In genomic region chr9:46072101-46072835, GRCm38 (mm10) we compare ENCODE assay signal across 14 mouse cellular contexts. TPM values are rescaled to one million over a fixed set of nuclear protein-coding genes. Genes with fewer than 3 reads are reported as not detected.
DNase-seq lines count a peak whose midpoint lies in the region; ATAC-seq and TF ChIP-seq lines count a peak whose summit lies in the region.
"Had no signal": no experiment of that assay in that cellular context is flagged by ENCODE, and none has a peak within 500 bp of the region (broad histone marks: within the 10 kb centered on the region; RNA-seq: fewer than 3 reads in every experiment).

No protein-coding gene starts in this region.

- TF ChIP-seq CTCF in forebrain, postnatal 0 days (IDR thresholded peaks at IDR 0.05; ENCODE audit: low read depth) = 0 out of 2 replicates have a peak, but pooled peaks have one; percentile 7

- no peak overlapping the region for H3K4me2 ChIP-seq in forebrain, postnatal 0 days (ENCODE audit: low read depth)
- H3K4me2 ChIP-seq in forebrain, embryonic 12.5 days = no peak overlapping the region
- no peak overlapping the region for H3K4me2 ChIP-seq in lung, embryonic 16.5 days (ENCODE audit: low read depth, low read length)
- H3K4me2 ChIP-seq: embryonic facial prominence, embryonic 13.5 days; liver, embryonic 13.5 days; midbrain, embryonic 13.5 days had no signal

- no peaks in the 10 kb centered on the region for H3K4me1 ChIP-seq in forebrain, postnatal 0 days (ENCODE audit: insufficient read depth)
- peaks cover 14% of the 10 kb centered on the region; the same call in 1 of the 2 replicates for H3K4me1 ChIP-seq in forebrain, embryonic 12.5 days
- peaks cover 4% of the 10 kb centered on the region; the same call in 1 of the 2 replicates for H3K4me1 ChIP-seq in lung, embryonic 16.5 days (replicated peaks; ENCODE audit: control insufficient read depth, insufficient read depth, low read length)

- no peaks in the 10 kb centered on the region for H3K27me3 ChIP-seq in forebrain, postnatal 0 days (ENCODE audit: insufficient read depth, low read length)
- no peaks in the 10 kb centered on the region for H3K27me3 ChIP-seq in forebrain, embryonic 12.5 days
- H3K27me3 ChIP-seq in lung, embryonic 16.5 days (ENCODE audit: control insufficient read depth, insufficient read depth, low read depth, low read length) = no peaks in the 10 kb centered on the region
- H3K27me3 ChIP-seq: embryonic facial prominence, embryonic 13.5 days; liver, embryonic 13.5 days; midbrain, embryonic 13.5 days had no signal

- no peak overlapping the region for H3K27ac ChIP-seq in forebrain, postnatal 0 days (ENCODE audit: low read depth, low read length)
- no peak overlapping the region for H3K27ac ChIP-seq in forebrain, embryonic 12.5 days
- H3K27ac ChIP-seq in lung, embryonic 16.5 days (ENCODE audit: low read length) = no peak overlapping the region
- H3K27ac ChIP-seq: embryonic facial prominence, embryonic 13.5 days; liver, embryonic 13.5 days; midbrain, embryonic 13.5 days had no signal

- no peak for ATAC-seq in forebrain, postnatal 0 days
- no peak for ATAC-seq in forebrain, embryonic 12.5 days (ENCODE audit: low FRiP score)
- ATAC-seq in lung, embryonic 16.5 days (ENCODE audit: low read depth) = 0 out of 2 replicates have a peak, but pooled peaks have one; percentile 31
- ATAC-seq: forebrain, embryonic 16.5 days; midbrain, embryonic 13.5 days had no signal

- no peak overlapping the region for H3K9ac ChIP-seq in forebrain, postnatal 0 days
- no peak overlapping the region for H3K9ac ChIP-seq in forebrain, embryonic 12.5 days
- no peak overlapping the region for H3K9ac ChIP-seq in lung, embryonic 16.5 days (ENCODE audit: low read length)
- H3K9ac ChIP-seq: embryonic facial prominence, embryonic 13.5 days; liver, embryonic 13.5 days; midbrain, embryonic 13.5 days had no signal

- DNase-seq in forebrain, postnatal 0 days = no peak
- no peak for DNase-seq in lung, postnatal 10 days
- DNase-seq in adipocyte (ENCODE audit: low spot score) = peak; percentile 44
- DNase-seq in thymus, postnatal 0 days (ENCODE audit: low spot score) = peak; percentile 7
- DNase-seq in c-Kit-positive CD71-positive TER-119-positive erythroid progenitor cells, embryonic 14.5 days (ENCODE audit: low spot score) = no peak
- no peak for DNase-seq in heart, postnatal 4 days
- DNase-seq: adrenal gland, postnatal 10 days; liver, embryonic 13.5 days; right cerebral cortex, postnatal 14 days had no signal

- H3K4me3 ChIP-seq in forebrain, postnatal 0 days (ENCODE audit: low read depth, low read length) = no peak overlapping the region
- H3K4me3 ChIP-seq in forebrain, embryonic 12.5 days (replicated peaks) = no peak overlapping the region
- H3K4me3 ChIP-seq in lung, embryonic 16.5 days (ENCODE audit: low read length) = no peak overlapping the region
- H3K4me3 ChIP-seq: embryonic facial prominence, embryonic 13.5 days; liver, embryonic 13.5 days; midbrain, embryonic 13.5 days had no signal

- H3K36me3 ChIP-seq in forebrain, postnatal 0 days (ENCODE audit: insufficient read depth) = no peaks in the 10 kb centered on the region
- no peaks in the 10 kb centered on the region for H3K36me3 ChIP-seq in forebrain, embryonic 12.5 days (replicated peaks)
- H3K36me3 ChIP-seq in lung, embryonic 16.5 days (ENCODE audit: control insufficient read depth, insufficient read depth, low read length) = no peaks in the 10 kb centered on the region
- H3K36me3 ChIP-seq: embryonic facial prominence, embryonic 13.5 days; liver, embryonic 13.5 days; midbrain, embryonic 13.5 days had no signal

- H3K9me3 ChIP-seq in forebrain, postnatal 0 days (ENCODE audit: low read length) = no peaks in the 10 kb centered on the region
- H3K9me3 ChIP-seq in forebrain, embryonic 12.5 days = no peaks in the 10 kb centered on the region
- H3K9me3 ChIP-seq in lung, embryonic 16.5 days (ENCODE audit: control insufficient read depth, low read length) = no peaks in the 10 kb centered on the region
- H3K9me3 ChIP-seq: embryonic facial prominence, embryonic 13.5 days; liver, embryonic 13.5 days; midbrain, embryonic 13.5 days had no signal

- 77% methylated on average over 9 of the region's 9 CpGs for WGBS in forebrain, postnatal 0 days
- WGBS in forebrain, embryonic 12.5 days = 74% methylated on average over 9 of the region's 9 CpGs
- WGBS in lung, embryonic 16.5 days = 64% methylated on average over 9 of the region's 9 CpGs

RNA-seq across cellular contexts. Expression of gene Sik3, which starts 59.6 kb away (rescaled TPM):
- 24.2 and 27.9 TPM in 2 replicates for total RNA-seq in forebrain, postnatal 0 days (2014; rRNA removed)
- 8.4 and 9.3 TPM in 2 replicates for polyA plus RNA-seq in forebrain, postnatal 0 days (2015; fragmentation: Nextera tagmentation; extraction: Ambion mirVana)
- 5.9 and 9.8 TPM in 2 replicates for polyA plus RNA-seq in forebrain, embryonic 12.5 days (2016; fragmentation: Nextera tagmentation; extraction: Ambion mirVana)
- polyA plus RNA-seq in lung, embryonic 16.5 days (2015; fragmentation: Nextera tagmentation; extraction: Ambion mirVana) = 5.2 and 5.8 TPM in 2 replicates
- 6.3 and 9.4 TPM in 2 replicates for polyA plus RNA-seq in thymus, postnatal 0 days (2015; fragmentation: Nextera tagmentation; extraction: Ambion mirVana)
- total RNA-seq in heart, postnatal 4 days (2021) = 10 to 100 TPM; 64.6 to 66.9 TPM

RNA-seq across cellular contexts. Expression of gene Pafah1b2, which starts 59.8 kb away (rescaled TPM):
- 318 and 354 TPM in 2 replicates for total RNA-seq in forebrain, postnatal 0 days (2014; rRNA removed)
- 222 and 258 TPM in 2 replicates for polyA plus RNA-seq in forebrain, postnatal 0 days (2015; fragmentation: Nextera tagmentation; extraction: Ambion mirVana)
- 298 and 341 TPM in 2 replicates for polyA plus RNA-seq in forebrain, embryonic 12.5 days (2016; fragmentation: Nextera tagmentation; extraction: Ambion mirVana)
- polyA plus RNA-seq in lung, embryonic 16.5 days (2015; fragmentation: Nextera tagmentation; extraction: Ambion mirVana) = 149 and 157 TPM in 2 replicates
- 110 TPM in 2 replicates for polyA plus RNA-seq in thymus, postnatal 0 days (2015; fragmentation: Nextera tagmentation; extraction: Ambion mirVana)
- 100 to 1,000 TPM; 104 TPM for total RNA-seq in heart, postnatal 4 days (2021)

Comparison
In these comparisons a context has a peak if more than half of its experiments do, and no peak if none do; other contexts are left out.
1. DNase-seq: peak in adipocyte (single experiment) and thymus, postnatal 0 days (single experiment); none in forebrain, postnatal 0 days (single experiment), lung, postnatal 10 days (single experiment), c-Kit-positive CD71-positive TER-119-positive erythroid progenitor cells, embryonic 14.5 days (single experiment) and heart, postnatal 4 days (single experiment).